Mouse (Mus musculus) ES-CJ7 (cell line): ENCODE data around the gene Slc12a3.

Experiments used
- DNase-seq: peaks from one replicate; pipeline ENCODE4 v3.0.0; 2011; ENCODE audit warnings: low read depth, low spot score

The Slc12a3 gene

DNA sequence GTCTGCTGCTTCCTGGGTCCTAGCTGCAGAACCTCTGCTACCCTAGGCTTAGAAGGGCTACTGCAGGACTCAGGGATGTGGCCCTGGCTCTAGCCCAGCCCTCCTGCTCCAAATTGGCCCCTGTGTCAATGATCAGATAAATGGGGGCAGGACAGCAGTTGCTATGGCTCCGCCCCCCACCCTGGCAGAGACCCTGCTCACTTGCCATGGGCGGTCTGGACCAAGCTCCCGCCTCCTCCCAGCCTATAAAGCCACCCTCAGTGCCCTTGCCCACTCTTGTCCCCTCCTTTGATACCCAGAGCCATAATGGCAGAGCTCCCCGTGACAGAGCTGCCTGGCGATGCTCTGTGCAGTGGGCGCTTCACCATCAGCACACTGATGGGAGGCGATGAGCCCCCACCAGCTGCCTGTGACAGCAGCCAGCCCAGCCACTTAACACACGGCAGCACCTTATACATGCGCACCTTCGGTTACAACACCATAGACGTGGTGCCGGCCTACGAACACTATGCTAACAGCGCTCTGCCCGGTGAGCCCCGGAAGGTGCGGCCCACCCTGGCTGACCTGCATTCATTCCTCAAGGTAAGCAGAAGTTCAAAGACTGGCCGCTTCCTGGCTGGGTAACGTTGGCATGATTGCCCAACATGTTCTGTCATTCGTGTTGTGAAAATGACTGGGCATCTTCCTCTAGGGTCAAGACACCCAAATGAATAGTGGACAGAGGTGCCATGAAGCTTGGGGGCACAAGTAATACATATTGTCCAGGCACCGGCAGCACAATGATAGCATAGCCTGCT, at the start of gene Slc12a3:
Gene Slc12a3, plus strand, starts transcription at position 270 of the 797 bp plus-strand sequence.
- DNase-seq: no peak

DNA sequence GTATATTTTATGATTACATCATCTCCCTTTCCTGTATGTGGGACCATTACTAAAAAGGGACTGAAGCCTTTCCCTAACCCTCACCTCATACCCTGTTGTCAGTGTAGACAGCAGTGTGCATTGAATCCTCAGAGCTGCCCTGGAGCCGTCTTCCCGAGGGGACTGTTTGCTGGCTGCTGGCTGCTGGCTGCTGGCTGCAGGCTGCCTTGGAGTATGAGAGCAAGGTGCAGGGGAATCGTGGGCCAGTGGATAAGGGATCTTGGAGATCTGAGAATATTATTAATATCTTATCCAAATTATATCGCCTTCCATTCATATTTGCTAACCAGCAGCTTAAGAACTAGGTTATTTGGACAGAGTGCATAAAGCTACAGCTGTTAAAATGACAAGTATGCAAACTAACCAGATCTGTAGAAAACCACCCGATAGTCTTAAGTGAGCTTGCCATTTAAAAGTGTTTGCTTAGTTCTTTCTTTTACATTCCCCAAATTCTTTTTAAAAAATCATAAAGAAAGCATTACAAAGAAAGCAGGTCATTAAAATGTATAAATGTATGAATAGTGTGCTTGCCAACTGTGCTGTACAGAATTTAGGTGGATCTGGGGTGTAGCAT, 48.9 kb upstream of the Slc12a3 start:
- no peak for DNase-seq

DNA sequence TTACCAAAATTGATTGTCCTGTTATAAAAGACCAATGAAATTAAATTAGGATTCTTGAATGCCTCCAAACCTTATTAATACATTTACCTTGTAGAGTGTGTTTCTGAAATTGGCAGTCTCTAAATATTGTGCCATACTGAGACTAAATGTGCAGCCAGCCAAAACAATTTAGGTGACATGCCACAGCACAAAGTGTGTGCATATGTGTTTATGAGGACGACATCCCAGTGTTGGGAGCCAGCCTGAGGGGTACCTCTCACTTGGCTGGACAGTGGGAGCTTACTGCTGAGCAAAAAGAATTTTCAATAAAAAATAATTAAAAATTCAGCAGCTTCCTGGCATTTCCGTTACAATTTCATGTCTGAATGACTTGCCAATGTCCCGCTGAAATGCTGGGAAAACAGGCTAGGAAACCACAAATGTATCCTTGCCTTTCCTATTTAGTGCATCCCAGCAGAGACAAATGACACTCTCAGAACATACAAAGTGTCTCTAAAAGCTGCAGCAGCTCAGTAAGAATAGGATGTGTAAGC, 46.5 kb upstream of the Slc12a3 start:
- no peak for DNase-seq

DNA sequence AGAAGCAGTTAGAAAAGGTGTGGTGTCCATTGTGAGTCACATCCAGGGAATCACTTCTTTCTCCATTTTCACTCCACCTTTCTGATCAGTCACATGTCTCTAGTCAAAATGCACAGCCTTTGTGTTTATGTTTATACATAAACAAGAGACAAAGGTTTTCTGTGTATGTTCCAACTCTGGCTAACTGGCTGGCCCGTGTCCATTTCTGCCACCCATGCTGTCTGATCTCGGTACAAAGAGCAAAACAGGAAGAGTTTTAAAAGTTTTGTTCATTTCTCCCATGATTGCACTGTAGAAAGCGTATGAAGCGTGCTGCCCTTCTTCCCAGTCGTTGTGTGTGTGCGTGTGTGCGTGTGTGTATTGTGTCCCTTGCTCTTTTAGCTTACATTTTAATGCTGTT, 44.8 kb upstream of the Slc12a3 start:
- no peak for DNase-seq

DNA sequence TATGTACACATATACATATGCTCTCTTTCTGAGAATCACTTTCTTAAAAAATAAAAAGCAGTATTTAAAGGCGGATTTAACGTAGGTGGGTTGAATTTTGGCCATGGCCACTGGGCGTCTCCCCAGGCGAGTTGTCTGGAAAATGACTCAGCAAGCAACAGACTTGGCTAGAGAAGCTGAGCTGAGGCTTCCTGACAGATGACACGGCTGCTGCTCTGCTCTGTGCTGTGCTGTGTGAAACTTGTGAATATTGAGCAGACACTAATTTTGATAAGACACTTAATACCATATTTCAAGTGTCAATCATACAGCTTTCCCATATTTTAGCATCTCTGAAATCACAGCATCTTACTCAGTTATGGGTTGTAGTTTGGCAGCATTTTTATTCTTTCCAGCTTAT, 38.4 kb upstream of the Slc12a3 start:
- no peak for DNase-seq

DNA sequence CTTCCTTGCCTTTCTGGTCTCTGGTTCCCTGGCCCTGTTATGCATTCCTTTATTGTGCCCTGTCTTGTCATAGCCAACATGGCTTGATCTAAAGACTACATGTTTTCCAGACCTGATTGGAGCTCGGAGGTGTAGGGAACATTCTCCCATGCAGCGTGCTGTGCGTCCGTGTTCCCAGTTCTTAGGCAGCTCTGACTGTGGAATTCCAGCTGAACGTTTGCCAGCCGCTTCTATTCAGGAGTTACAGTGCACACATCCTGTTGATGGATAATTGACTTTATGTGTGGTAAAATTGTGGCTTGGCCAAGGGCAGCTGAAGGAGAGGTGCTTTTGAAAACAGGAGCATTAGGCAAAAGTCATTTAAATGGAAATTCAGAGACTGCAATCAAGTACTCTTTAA, 36.9 kb upstream of the Slc12a3 start:
- DNase-seq: no peak

DNA sequence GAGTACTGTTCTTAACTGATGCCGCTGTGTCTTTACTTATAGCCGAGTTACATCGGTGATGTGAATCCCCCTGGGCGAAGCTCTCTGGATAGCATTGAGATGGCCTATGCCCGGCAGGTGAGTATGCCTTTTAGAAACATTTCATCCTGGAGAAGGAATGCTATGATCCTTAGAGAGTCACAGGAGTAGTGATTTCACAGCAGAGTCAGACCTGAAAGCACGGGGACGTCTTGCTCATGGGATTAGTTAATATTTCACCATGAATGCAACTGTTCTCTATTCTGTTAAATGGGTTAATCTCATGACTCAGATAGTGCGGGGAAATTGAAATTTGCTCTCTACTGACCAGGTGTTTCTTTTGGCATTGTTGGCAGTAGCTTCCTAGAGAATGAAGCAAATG, 36.4 kb upstream of the Slc12a3 start:
- no peak for DNase-seq

DNA sequence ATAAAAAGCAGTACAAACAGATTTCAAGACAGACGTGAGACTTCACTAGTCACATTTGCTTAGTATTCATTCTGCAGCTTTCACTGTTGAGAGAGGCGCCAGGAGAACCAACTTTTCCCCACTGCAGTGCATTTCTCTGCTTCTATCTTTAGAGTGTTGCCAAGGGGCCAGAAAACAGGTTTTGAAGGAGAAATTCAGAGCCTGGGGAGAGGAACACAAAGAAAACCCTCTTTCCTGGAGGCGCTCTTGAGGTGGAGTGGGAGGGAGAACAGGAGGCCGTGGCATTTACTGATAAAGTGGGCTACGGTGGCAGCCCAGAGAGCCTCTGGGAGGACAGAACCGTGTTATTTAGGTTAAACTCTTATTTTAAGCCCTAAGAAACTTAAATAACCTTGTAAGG, 33.3 kb upstream of the Slc12a3 start:
- no peak for DNase-seq

DNA sequence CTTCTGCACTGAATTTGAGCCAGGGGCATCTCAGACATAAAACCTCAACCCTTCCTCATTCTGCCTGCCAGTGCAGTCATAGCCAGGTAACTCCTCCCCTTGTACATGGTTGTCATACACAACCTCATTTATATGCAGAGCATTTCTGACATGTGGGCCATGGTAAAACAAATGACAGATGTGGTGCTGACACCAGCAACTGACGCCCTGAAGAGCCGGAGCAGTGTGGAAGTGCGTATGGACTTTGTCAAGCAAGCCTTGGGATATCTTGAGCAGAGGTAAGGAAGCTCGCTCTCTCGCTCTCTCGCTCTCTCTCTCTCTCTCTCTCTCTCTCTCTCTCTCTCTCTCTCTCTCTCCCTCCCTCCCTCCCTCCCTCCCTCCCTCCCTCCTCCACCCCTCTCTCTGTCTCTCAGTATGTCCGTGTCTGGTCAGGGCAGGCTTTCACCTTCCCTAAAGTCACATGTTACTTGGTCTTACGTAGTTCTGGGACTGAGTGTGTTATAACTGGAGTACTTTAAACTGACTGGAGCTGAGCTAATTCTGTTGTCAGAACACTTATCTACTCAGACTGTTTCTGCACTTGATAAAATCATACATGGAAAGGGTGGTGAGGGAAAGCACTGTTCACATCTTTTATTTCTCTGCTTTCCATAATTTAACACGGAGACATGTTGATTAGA, 32.5 kb upstream of the Slc12a3 start:
- no peak for DNase-seq

DNA sequence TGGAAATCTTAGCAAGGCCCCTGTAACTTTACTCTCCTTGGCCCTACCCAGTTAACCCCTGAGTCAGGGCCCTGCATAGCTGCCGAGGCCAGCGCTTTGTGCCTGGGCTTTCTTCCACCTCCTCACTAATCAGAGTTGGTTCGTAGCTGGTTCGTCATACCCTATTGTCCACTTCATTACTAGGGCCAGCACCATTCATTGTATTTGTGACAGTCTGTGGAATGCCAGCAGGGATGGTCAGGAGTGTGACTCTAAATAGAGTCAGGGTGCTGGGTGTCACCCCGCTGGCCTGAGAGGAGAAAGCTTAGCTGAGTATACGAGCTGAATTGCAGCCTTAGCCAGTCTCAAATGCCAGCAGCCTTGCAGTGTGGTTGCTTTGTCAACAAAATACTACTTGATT, 31.9 kb upstream of the Slc12a3 start:
- DNase-seq: no peak

DNA sequence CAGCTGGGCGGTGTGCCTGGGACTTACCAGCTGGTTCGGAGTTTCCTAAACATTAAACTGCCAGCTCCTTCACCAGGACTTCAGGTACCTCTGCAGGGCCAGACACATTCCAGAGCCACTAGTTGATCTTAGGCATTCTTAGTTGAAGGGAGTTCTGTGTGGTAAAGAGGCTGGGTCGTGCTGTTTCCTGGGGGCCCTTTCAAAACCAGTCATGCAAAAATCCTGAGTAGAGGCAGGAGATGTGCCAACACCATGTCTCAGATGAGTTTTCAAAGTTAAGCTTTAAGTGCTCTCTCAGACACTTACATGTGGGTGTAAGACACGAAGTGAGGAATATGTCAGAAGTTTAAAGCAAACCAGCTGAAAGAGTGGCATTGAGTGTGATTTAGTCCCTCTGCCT, 28.2 kb upstream of the Slc12a3 start:
- no peak for DNase-seq

DNA sequence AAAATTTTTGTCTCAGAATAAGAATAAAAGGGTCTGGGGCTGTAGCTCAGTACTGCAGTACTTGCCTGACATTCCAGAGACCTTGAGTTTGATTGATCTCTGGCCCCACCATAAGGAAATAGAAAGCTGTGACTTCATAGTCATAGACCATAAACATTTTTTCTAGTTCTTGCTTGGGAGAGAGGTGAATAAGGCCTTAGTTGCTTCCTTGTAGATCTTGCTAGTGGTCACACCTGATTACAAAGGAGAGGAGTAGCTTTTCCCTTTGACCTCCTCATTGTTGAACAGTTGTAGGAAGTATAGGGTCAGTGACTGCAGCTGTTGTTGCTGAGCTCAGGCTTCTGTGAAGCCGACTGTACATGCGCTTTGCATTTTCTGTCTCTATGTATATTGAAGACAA, 24.6 kb upstream of the Slc12a3 start:
- no peak for DNase-seq

DNA sequence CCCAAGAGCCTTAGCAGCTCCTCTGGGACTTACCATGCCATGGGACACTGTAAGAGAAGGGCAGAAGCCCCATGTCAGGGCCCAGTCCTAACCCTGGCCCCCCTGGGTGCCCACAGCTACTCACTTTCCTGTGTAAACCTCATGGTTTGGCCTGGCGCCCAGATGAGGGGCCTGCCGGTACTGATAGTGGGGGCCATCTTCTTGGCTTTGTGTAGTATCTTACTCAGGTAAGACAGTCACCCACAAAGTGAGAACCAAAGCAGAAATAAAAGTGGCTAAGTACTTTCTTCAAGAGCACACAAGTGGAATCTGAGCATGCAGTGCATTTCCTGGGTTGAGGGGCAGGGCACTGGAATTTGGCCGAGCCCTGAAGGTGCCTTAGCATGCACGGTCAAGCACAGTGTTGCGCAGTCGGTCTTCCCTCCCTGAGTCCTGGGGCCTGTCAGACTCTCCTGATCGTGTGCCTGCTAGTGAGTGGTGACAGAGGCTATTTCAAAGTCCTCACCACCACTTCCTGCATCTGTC, 21.9 kb upstream of the Slc12a3 start:
- no peak for DNase-seq

DNA sequence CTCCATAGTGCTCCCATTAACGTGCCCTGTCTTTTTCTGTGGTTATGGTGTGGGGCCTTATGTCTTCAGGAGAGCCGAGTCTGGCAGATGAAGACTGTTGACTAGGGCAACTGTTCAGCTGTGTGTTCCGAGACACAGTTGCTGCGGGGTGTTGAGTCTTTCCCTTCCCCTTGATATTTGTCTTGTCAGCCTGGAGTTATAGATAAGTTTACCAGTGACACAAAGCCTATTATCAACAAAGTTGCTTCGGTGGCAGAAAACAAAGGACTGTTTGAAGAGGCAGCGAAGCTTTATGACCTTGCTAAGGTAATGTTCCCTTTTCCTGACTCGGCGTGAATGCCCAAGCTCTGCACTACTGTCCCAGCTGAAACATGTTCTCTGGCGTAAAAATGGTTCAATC, 21.3 kb upstream of the Slc12a3 start:
- no peak for DNase-seq

DNA sequence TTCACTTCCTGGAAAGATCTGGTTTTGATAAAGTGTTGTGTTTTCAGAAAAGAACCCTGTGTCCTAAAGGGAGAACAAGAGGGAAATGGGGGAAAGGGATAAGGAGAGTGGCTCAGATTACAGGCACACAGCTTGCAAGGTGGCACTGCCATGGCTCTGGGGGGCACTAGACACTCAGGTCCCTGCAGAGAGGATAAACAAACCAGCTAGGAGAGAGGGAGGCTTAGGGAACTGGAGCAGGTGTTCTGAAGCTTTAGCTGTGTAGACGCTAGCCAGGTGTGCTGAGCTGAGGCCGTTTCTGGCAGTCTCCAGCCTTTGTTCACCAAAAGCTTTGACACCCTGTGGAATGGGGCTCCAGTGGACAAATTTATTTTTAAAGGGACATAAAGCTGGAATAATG, 14.9 kb upstream of the Slc12a3 start:
- no peak for DNase-seq

DNA sequence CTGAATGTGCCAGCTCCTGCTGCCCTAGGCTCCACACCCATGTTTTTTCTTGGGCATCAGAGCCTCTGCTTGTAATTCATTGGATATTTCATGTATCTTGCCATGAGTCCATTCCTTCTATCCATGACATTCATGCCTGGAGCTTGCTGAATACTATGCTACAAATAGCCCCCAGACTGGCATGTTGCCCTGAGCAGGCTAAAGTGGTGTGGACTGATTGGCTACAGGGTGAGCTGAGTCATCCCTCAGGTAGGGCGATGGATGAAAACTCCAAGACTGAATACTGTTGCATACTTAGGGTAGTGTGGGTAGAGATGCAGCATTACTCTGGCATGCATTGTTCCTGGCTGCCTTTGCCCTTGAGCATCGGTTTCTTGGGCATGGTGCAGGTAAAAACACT, 11.8 kb upstream of the Slc12a3 start:
- no peak for DNase-seq

DNA sequence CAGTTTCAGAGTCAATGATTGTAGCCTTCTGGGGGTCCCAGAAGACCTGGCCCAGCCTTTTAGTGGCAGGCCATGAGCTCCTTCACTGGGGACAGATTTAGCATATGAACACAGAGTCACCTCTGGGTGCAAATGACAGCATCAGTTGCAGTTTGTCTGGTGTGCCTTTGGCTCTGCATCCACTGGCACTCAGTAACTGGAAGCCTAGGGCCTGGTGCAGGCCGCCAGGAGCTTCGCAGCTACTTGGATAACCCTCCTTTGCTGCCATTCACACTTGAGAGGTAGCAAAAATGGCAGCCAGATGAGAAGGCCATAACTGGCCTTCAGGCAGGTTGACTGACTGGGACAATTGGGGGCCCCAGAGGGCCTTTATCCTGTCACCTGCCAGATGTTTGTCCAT, 11.3 kb upstream of the Slc12a3 start:
- no peak for DNase-seq

DNA sequence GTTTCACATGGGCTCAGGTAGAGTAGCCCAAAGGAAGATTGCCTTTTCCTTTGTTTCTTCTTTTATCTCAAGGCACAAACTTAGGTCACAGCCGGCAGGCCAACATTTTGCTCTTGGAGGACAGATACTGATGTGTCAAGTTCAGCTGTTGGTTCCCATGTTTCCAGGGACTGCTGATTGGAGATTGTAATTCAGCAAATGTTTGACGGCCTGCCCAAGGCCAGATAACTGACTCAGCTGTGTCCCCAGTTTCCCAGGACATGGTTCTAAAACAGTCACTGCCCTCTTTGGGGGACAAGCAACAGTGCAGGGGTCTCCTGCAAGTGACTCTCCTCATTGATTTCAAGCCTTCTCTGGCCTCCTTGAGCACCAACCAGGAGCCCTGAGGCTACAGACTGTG, 9.0 kb upstream of the Slc12a3 start:
- no peak for DNase-seq

DNA sequence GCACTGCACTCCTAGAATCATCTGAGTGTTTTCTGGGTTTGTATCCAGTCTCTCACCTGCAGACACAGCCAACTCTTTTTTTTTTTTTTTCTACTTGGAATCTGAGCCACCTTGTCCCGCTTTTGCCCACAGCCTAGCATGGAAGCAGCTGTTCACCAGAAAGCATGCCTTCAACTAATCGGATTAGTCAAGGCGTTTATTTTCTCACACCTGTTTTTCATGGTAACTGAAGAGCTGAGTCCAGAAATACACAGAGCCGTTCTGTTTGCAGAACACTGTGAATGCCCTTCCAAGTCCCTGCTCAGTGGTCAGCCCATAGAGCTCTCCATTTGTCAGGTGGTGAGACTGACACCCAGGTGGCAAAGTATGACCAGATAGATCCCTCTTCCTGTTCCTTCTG, 6.9 kb upstream of the Slc12a3 start:
- no peak for DNase-seq

DNA sequence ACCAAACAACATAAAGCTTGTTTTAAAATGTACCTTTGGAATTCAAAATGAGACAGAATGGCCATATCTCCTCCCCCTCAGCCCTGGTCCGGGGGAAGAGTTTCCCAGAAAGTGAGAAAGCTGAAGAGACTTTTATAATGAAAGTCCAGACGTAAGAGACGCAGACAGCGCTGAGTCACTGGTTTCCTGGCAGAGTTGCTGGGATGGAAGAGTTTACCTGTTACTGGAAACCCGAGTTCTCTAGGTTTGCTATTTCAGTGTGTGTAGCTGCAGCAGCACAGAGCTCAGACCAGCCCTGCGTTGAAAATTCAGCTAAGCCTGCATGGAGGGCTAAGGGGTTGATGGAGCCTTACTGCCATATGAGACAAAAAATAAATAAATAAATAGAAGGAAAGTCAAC, 6.0 kb upstream of the Slc12a3 start:
- no peak for DNase-seq

DNA sequence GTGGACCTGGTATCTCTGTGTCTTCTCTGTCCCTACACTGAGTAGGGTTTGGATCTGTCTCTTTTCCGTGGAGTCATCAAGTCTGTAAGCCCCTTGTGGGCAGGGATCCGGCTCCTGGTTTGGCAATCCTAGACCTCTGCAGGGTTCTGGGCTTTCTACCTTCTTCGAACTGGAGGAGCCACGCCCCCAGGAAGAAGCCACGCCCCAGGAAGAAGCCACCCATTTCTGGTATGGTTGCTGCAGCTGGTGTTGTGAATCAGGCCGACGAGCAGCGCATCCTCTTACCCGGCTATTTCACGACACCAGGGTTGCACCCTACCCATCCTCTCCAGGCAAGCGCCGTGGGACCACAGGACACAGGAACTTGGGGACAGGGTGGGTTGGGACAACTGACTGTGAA, 4.9 kb upstream of the Slc12a3 start:
- peak; percentile 30 for DNase-seq

DNA sequence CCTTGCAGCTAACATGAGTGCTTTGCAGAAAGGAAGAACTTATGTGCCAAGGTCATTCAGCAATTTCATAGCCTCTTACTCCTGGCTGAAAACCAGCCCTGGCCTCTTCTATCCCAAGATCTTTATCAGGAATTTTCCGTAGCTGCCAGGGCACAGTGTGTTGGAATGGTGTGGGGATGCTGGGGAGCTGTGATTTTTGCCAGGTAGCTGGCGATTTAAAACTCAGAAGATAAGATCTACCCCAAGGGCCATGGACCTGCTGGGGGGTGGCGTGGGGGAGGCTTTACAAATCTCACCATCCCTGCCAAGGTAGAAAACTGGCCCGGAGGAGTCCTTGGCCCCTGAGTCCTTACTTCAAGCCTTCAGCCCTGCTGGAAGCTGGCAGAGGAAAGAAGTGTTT, 3.0 kb upstream of the Slc12a3 start:
- no peak for DNase-seq

DNA sequence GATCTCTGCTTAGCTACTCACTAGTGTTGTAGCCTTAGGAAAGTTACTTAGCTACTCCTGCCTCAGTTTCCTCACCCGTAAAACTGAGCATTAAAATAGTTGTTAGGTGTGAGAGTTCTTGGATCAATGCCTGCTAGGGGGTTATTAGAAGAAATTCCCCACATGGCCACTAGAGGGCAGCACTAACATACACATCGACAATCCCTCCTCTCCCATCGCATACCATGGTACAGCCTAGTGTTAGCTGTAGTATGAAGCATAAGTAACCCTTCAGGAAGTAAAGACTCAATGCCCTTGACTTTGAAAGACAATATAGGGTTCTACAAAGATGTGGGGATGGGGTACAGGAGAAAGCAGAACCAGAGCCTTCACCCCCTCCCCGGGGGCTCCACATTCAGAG, 1.7 kb downstream of the Slc12a3 start:
- DNase-seq: peak; percentile 84
